Mouse (Mus musculus): ENCODE measurements around the gene Perm1.

Gene Perm1

DNA sequence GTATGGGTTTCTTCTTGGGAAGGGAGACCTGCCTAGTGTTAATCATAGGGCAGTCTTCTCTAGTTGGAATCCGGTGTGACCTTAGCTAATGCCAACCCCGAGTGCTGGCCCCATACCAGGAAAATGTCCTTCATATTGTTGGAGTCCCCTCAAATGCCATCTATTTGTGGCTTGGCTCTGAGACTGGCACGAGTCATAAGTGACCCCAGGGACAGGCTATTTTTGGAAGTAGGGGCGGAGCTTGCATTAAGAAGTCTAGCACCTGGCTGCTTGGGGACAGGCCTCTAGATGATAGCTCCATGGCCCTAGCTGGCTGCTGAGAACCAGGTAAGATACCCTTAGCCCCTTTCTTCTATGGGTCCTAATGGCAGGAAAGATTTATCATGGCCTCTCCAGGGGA lies at the start of gene Perm1:
Gene Perm1 (plus strand): TSS at position 220 of the 400 bp plus-strand sequence.
- no peak for DNase-seq (ENCODE audit: low read depth, low spot score)

GRCm38 (mm10) chr4:156166477-156166876 lies 49.2 kb upstream of the Perm1 start:
- DNase-seq (ENCODE audit: low read depth, low spot score), result no peak

- no peak for DNase-seq (ENCODE audit: low read depth, low spot score)
Measured at GRCm38 (mm10) chr4:156168611-156169010, 47.1 kb upstream of the Perm1 start.

- no peak for DNase-seq (ENCODE audit: low read depth, low spot score)
Measured at GRCm38 (mm10) chr4:156169129-156169528, 46.5 kb upstream of the Perm1 start.

DNA sequence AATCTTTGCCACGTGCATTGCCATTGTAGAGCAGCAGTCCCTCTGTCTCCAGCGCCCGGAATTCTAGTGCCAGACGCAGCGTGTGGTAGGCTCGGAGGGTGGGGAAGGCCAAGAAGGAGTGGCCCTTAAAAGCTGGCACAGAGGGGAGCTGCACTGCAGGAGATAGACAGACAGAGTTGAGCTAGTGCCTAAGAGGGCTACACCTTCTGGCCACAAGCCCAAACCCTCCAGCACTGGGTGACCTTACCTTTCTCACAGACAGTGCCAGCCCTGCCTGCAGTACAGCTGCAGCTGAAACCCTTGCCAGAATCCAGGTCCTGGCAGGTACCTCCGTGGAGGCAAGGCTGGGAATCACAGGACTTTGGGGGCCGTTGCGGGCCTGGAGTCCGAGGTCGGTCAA lies 43.8 kb upstream of the Perm1 start:
- no peak for DNase-seq (ENCODE audit: low read depth, low spot score)

- no peak for DNase-seq (ENCODE audit: low read depth, low spot score)
Measured at GRCm38 (mm10) chr4:156177630-156178029, 38.0 kb upstream of the Perm1 start.

GRCm38 (mm10) chr4:156183747-156184146 lies 31.9 kb upstream of the Perm1 start:
- no peak for DNase-seq (ENCODE audit: low read depth, low spot score)

GRCm38 (mm10) chr4:156184291-156184954 lies 31.2 kb upstream of the Perm1 start:
- DNase-seq (ENCODE audit: low read depth, low spot score), result no peak

- no peak for DNase-seq (ENCODE audit: low read depth, low spot score)
Measured at GRCm38 (mm10) chr4:156185456-156185949, 30.2 kb upstream of the Perm1 start.

DNA sequence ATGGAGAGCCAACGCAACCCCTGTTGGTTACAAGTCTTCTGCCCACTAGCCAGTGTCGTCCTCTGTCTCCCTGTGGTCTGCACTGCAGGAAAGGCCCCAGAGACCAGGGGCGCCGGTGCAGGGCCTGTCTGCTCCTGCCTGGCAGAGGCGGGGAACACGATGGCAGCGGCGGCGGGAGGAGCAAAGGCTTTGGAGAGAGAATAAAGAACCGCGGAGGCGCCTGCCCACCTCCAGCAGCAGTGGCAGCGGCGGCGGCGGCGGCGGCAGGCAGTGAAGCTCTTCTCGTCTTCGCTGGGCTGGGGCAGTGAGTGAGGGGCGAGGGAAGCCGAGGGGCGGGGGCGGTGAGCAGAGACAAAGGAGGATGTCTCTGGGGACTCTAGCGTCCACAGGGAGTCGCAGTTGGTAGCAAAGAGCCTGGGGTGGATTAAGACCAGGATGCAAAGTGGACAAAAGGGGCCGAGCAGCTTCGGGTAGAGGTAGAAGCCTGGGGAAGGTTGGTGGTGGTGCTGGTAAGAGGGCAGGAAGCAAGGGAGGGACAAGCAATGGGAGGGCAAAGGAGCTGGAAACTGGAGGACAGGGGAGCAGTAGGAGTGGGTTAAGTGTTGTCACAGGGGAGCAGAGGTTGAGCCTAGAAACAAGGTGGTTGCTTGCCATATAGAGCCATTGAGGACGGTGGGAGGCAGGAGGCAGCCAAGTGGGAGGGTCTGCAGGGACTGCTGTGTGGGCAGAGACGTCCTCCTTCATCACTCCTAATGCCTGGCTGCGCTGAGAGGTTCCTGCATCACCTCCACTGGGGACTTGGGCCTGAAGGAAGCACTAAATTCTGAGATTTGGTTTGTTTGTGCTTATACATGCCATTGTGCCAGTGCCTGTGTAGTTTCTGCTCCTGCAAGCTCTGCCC lies 29.5 kb upstream of the Perm1 start:
- no peak for DNase-seq (ENCODE audit: low read depth, low spot score)

- DNase-seq (ENCODE audit: low read depth, low spot score), result no peak
Measured at GRCm38 (mm10) chr4:156188162-156188810, 27.4 kb upstream of the Perm1 start.

DNA sequence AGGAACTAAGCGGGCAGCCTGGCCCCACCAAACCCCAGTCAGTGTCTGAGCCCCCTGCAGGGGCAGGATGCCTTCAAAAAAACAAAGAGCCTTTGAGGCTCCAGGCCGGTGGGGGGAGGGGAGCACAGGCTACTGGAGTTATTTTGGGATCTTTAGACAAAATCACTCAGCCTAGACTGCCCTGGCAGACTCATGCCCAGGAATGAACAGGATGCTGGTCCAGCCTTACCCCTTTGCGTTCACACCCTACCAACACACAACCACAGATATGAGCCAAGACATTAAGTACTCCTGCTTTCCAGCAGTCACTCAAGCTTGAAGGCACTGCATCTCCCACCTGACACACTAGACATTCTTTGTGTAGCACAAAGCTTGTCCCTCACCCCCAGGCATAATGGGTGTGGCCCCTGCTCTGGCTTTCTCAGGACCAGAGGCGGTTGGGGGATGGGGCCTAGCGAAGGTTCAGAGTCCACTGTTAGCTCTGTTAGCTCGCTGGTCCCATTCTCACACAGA lies 26.8 kb upstream of the Perm1 start:
- DNase-seq (ENCODE audit: low read depth, low spot score), result peak; percentile 75

GRCm38 (mm10) chr4:156192421-156193199 lies 23.1 kb upstream of the Perm1 start:
- no peak for DNase-seq (ENCODE audit: low read depth, low spot score)

- no peak for DNase-seq (ENCODE audit: low read depth, low spot score)
Measured at GRCm38 (mm10) chr4:156193200-156193590, 22.5 kb upstream of the Perm1 start.

DNA sequence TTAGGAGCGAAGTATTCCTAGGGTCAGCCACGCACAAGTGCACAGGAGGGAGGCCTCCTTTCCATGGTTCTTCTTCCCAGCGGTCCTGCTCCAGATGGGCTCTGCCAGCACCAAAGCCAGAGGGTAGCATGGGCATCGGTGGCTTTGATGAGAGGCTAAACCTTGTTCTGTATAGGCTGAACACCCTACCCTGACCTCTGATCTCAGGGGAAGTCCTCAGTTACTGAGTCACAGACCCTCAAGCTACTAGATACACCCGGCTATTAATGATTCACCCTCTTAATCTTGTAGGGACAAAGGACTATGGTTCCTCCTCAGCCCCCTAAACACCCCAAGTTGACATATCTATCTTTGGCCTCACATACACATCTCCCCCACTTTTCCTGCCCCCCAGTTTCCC lies 21.8 kb upstream of the Perm1 start:
- DNase-seq (ENCODE audit: low read depth, low spot score), result no peak

DNA sequence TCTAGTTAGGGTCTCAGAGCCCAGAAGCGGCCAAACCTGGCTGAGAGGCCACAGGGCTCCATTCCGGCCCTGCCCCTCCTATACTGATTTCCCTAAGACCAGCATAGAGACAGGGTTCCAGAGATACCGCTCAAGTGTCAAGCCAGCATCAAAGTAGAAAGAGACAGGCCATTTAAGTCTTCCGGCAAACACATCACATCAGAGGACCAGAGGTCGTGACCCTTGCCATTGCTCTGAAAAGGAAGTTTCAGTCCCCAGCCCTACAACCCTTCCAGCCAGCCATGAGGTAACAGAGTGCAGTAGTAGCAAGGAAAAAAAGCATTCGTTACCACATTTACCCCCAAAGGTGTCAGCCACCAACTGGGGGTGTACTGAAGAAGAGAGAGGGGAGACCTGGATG lies 21.3 kb upstream of the Perm1 start:
- no peak for DNase-seq (ENCODE audit: low read depth, low spot score)

GRCm38 (mm10) chr4:156195927-156196870 lies 19.5 kb upstream of the Perm1 start:
- no peak for DNase-seq (ENCODE audit: low read depth, low spot score)

- no peak for DNase-seq (ENCODE audit: low read depth, low spot score)
Measured at GRCm38 (mm10) chr4:156197131-156197828, 18.4 kb upstream of the Perm1 start, which contains the start of gene Agrn. TSS of gene Agrn (minus strand) at chr4:156197488.

GRCm38 (mm10) chr4:156197829-156198205 lies 17.9 kb upstream of the Perm1 start:
- DNase-seq (ENCODE audit: low read depth, low spot score), result no peak

All from WW6 (cell line).